Mouse (Mus musculus) thymus, postnatal 14 days (tissue): ENCODE results near the gene Zkscan2.

Experiments
- DNase-seq: peaks from one replicate; pipeline ENCODE4 v3.0.0; 2021

Gene Zkscan2

GRCm38 (mm10) chr7:123500239-123501219 lies at the start of gene Zkscan2:
Zkscan2 (minus strand) TSS chr7:123500449.
- peak; percentile 63 for DNase-seq

DNA sequence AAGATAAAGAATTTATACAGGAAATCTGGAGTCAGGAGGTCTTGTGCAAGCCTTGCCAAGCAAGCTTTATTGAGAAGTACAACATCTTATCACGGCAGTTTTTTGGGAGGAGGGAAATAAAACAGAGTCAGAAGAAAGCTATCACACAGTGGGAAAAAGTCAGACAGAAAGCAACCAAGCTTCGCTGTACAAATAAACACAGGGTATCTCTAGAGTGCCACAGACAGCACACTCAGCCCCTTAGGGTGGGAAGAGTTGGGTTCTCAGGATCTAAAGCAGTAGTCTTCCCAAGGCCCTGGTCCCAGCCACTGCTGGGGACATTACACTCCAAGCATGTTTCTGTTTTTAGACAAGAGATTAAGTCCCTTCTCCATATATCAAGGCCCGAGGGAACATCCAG lies 28.9 kb upstream of the Zkscan2 start:
- no peak for DNase-seq

GRCm38 (mm10) chr7:123525761-123526160 lies 25.5 kb upstream of the Zkscan2 start:
- no peak for DNase-seq

DNA sequence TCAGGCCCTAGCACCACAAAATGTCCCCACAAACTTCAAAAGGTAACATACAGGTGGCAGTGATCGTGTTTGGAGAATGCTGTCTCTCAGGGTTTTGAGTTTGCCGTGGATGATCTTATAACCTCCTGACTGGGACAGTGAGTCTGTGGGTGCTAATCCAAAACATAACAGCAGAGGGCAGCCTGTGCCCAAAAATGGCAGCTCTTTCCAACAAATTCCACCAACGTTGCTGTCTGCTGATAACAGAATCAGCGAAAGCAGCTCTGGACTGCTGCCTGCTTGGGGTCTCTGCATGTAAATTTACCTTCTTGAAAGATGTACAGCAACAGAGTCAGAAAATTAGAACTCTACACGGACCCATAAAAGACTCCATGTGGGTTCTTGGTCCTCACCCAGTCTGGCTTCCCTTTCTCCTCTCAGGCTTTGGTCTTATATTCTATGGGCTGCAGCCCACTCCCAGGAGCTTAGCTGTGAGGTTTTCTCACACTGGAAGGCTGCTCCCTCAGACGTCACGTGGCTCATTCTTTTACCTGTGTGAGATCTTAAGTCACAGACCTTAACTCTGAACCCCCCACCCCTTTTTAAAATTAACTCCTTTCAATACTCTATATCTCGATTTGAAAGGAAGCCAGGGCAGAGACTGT lies 24.1 kb upstream of the Zkscan2 start:
- DNase-seq = peak; percentile 5

- no peak for DNase-seq
Observed at GRCm38 (mm10) chr7:123507946-123508345, 7.7 kb upstream of the Zkscan2 start.

- peak; percentile 28 for DNase-seq
Observed at GRCm38 (mm10) chr7:123503358-123503757, 3.1 kb upstream of the Zkscan2 start.

GRCm38 (mm10) chr7:123499481-123500238 lies 589 bp downstream of the Zkscan2 start:
- no peak for DNase-seq

DNA sequence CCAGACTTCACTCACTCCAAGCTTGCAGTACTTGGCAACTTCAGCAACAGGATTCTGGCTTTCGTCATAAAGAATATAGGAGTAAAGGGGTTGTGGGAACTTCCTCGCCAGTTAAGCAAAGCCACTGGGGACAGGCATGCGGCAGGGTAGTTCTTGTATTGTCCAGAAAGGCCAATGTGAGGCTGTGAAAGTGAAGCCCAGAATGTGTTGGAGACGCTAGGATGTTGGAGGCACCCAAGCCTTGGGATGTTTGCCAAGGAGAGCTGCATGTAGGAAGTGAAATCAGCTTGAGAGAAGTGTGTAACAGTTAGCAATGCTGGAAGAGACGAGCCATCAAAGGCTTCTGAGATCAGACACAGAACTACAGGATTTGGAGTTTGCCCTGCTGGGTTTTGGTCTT lies 12.5 kb downstream of the Zkscan2 start:
- DNase-seq = no peak

- DNase-seq = no peak
Observed at GRCm38 (mm10) chr7:123467961-123468360, 32.3 kb downstream of the Zkscan2 start.

DNA sequence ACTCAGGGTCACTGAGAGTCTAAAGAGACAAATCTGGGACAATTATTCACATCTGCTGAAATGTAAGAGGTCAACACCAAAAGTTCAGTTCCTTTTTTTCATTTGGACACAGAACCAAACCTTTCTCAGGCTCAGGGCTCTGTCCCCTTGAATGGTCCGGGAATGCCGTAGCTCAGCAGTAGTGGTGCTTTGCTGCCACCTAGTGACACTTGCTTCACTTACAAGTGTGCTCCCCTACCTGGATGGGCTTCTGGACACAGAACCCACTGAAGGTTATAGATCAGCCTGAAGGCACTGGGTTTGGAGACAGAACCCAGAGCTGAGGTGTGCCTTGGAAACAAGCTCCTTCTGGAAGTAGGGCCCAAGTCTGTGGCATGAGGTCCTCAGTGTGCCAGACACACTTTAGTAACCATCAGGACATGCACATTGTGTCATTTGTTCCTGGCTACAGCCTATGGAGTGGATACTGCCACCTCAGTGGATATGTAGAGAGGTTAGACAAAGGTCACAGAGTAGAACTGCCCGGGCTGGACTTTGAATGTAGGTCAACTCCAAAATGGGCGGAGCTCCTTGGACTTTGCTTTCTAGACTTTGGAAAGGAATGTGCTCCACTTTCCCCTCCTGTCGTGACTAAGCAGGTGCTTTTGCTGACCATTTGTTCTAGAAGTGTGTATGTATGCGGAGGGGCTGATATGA lies 34.4 kb downstream of the Zkscan2 start:
- peak; percentile 63 for DNase-seq

- DNase-seq = no peak
Observed at GRCm38 (mm10) chr7:123463569-123463968, 36.7 kb downstream of the Zkscan2 start.

- DNase-seq = no peak
Observed at GRCm38 (mm10) chr7:123462070-123462501, 38.2 kb downstream of the Zkscan2 start, which contains the start of gene Aqp8. Aqp8 (plus strand) TSS chr7:123462291.

GRCm38 (mm10) chr7:123461316-123461715 lies 38.9 kb downstream of the Zkscan2 start:
- DNase-seq = no peak

- DNase-seq = no peak
Observed at GRCm38 (mm10) chr7:123459247-123459646, 41.0 kb downstream of the Zkscan2 start.

GRCm38 (mm10) chr7:123458309-123458708 lies 41.9 kb downstream of the Zkscan2 start:
- DNase-seq = no peak

GRCm38 (mm10) chr7:123455088-123455487 lies 45.2 kb downstream of the Zkscan2 start:
- DNase-seq = no peak

DNA sequence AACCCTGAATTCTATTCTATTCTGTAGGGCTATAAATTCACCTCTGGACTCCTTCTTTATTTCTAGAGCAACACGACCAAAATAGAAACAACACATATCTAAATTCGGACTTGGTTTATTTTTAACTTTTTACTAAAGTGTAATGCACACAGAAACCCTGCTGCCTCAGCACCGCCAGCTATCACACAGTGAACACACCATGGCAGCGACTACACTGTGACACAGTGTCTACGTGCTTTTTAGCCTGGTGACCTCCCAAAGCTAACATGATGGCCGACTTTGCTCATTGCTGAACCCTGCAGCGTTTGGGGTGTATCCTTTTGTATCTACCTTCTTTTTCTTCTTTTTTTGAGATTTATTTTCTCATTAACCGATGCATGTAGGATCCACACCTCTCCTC lies 47.2 kb downstream of the Zkscan2 start:
- no peak for DNase-seq

DNA sequence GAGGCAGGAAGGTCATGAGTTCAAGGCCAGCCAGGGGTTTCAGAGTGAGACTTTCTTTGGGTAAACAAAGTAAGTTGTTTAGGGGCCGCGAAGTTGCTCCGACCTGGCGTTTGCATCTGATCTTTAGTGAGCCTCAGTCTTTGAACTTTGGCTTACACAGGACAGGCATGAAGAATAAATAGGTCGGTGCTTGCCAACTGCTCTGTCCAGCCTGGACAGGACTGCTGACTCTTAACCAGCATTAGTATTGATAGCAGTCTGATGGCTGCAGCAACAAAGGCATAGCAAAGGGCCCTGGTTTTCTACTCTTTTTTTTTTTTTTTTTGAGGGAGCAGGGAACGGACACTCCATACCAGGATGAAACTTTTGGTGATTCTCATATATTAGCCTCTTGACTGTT lies 47.7 kb downstream of the Zkscan2 start:
- no peak for DNase-seq

DNA sequence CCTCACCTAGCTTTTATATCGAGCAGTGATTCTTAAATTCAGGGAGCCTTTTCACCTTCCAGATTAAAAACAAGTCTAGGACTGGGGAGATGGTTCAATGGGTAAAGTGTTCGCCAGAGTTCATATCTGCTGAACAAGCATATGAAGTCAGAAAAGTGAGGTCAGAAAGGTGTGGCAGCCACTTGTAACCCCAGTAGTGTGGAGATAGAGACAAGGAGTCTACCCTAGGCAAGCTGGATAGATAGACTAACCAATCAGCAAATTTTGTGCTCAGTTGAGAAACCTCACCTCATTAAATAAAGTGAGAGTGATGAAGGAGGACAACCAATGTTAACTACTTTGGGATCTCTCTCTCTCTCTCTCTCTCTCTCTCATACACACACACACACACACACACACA lies 49.7 kb downstream of the Zkscan2 start:
- no peak for DNase-seq

DNA sequence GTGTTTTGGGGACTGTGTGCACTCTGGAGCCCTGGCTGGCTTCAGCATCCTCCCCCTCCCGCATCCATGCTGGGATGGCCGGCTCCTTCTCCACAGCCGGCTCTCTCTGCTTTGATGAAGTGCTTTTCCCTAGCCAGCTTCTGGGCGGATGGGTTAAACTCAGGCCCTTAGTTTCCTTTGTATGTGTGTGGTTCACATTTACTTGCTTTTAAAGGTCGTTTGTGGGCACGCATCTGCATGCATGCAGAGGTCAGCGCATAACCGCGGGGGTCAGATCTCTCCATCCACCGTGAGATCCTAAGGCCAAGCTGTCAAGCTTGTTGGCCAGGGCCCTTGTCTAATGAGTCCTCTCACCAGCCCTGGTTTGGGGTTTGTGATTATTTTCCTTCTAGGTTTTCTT lies 50.6 kb downstream of the Zkscan2 start:
- DNase-seq = no peak

GRCm38 (mm10) chr7:123448794-123449193 lies 51.5 kb downstream of the Zkscan2 start:
- DNase-seq = no peak

GRCm38 (mm10) chr7:123442079-123442478 lies 58.2 kb downstream of the Zkscan2 start:
- no peak for DNase-seq

GRCm38 (mm10) chr7:123431206-123431605 lies 69.0 kb downstream of the Zkscan2 start:
- DNase-seq = no peak
